ENCODE assay signal across 13 mouse cellular contexts in genomic region chr6:88329336-88329735, GRCm38 (mm10).
"Had no signal": no experiment of that assay in that cellular context is flagged by ENCODE, and none has a peak within 500 bp of the region (broad histone marks: within the 10 kb centered on the region; RNA-seq: fewer than 3 reads in every experiment).

No protein-coding gene starts in this region.

- H3K4me1 ChIP-seq: midbrain, embryonic 13.5 days; midbrain, embryonic 15.5 days; neural tube, embryonic 12.5 days; stomach, embryonic 15.5 days had no signal

- H3K36me3 ChIP-seq: midbrain, embryonic 13.5 days; midbrain, embryonic 15.5 days; neural tube, embryonic 12.5 days; stomach, embryonic 15.5 days had no signal

- ATAC-seq: midbrain, embryonic 13.5 days; midbrain, embryonic 15.5 days had no signal

- H3K9me3 ChIP-seq: midbrain, embryonic 13.5 days; midbrain, embryonic 15.5 days; neural tube, embryonic 12.5 days; stomach, embryonic 15.5 days had no signal

- H3K27ac ChIP-seq: midbrain, embryonic 13.5 days; midbrain, embryonic 15.5 days; neural tube, embryonic 12.5 days; stomach, embryonic 15.5 days; stomach, postnatal 0 days had no signal

- H3K9ac ChIP-seq: lung, embryonic 14.5 days; midbrain, embryonic 13.5 days; midbrain, embryonic 15.5 days; neural tube, embryonic 12.5 days; stomach, embryonic 15.5 days had no signal

- H3K27me3 ChIP-seq: midbrain, embryonic 13.5 days; midbrain, embryonic 15.5 days; neural tube, embryonic 12.5 days; stomach, embryonic 15.5 days had no signal

- DNase-seq: lung, adult 18-20 months; lung, embryonic 14.5 days; lung, postnatal 10 days; lung, postnatal 4 days; right cerebral cortex, postnatal 14 days; thymus, adult 2 months; thymus, postnatal 25 days had no signal

- H3K4me2 ChIP-seq: lung, embryonic 14.5 days; midbrain, embryonic 11.5 days; midbrain, embryonic 13.5 days; midbrain, embryonic 15.5 days; neural tube, embryonic 12.5 days; stomach, embryonic 15.5 days had no signal

- H3K4me3 ChIP-seq: midbrain, embryonic 13.5 days; midbrain, embryonic 15.5 days; neural tube, embryonic 12.5 days; stomach, embryonic 15.5 days had no signal
